12 mouse cellular contexts compared by ENCODE assay signal in the genomic region with DNA sequence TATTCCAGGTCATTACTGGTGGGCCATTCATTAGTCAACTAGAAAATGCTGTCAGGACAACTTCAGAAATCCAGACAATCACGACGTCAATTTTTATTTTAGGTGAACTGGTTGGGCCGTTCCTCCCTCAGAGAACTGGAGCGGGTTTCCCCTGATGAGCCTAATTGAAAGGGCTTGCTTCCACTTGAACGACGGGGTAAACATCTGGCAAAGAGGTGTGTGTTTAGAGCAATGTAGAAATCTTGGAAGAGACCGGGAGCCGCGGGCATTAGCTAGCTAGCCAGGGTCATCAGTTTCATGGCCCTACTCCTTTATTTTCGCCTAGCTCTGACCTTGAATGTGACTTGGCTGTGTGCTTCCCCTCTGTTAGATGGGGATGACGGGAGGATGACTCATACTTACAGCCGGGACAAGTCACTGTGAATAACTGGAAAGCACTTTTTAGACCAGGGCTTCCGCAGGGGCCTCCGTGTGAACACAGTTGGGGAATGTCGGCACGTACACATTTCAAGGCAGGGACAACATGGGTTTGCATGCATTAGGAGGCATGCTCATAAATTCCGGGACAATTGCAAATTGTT.
DNase-seq lines count a peak whose midpoint lies in the region; ATAC-seq and TF ChIP-seq lines count a peak whose summit lies in the region.
"Had no signal": no experiment of that assay in that cellular context is flagged by ENCODE, and none has a peak within 500 bp of the region (broad histone marks: within the 10 kb centered on the region; RNA-seq: fewer than 3 reads in every experiment).

No protein-coding gene starts in this region.

- H3K27me3 ChIP-seq in kidney, postnatal 0 days (ENCODE audit: insufficient read depth, low read length): no peaks in the 10 kb centered on the region
- H3K27me3 ChIP-seq in heart, embryonic 13.5 days (replicated peaks): no peaks in the 10 kb centered on the region
- H3K27me3 ChIP-seq in limb, embryonic 14.5 days (ENCODE audit: control insufficient read depth, insufficient read depth, low read length): no peaks in the 10 kb centered on the region
- no peaks in the 10 kb centered on the region for H3K27me3 ChIP-seq in midbrain, embryonic 14.5 days (ENCODE audit: control insufficient read depth, insufficient read depth, low read length)
- H3K27me3 ChIP-seq: forebrain, embryonic 15.5 days; hindbrain, embryonic 12.5 days; liver, embryonic 13.5 days had no signal

- H3K4me3 ChIP-seq in kidney, postnatal 0 days (replicated peaks; ENCODE audit: low read depth, low read length): no peak overlapping the region
- H3K4me3 ChIP-seq in heart, embryonic 13.5 days: no peak overlapping the region
- H3K4me3 ChIP-seq in limb, embryonic 14.5 days (replicated peaks; ENCODE audit: low read length): no peak overlapping the region
- no peak overlapping the region for H3K4me3 ChIP-seq in midbrain, embryonic 14.5 days (replicated peaks; ENCODE audit: low read depth, low read length)
- H3K4me3 ChIP-seq: forebrain, embryonic 15.5 days; hindbrain, embryonic 12.5 days; liver, embryonic 13.5 days had no signal

- H3K4me2 ChIP-seq in kidney, postnatal 0 days (ENCODE audit: low read length): peak overlapping the region; percentile 23; the same call in 1 of the 2 replicates
- peak overlapping the region; percentile 45 for H3K4me2 ChIP-seq in heart, embryonic 13.5 days
- H3K4me2 ChIP-seq in limb, embryonic 14.5 days (replicated peaks; ENCODE audit: low read depth, low read length, severe bottlenecking): peak overlapping the region; percentile 37
- H3K4me2 ChIP-seq in midbrain, embryonic 14.5 days (ENCODE audit: low read length): no peak overlapping the region
- H3K4me2 ChIP-seq: forebrain, embryonic 15.5 days; hindbrain, embryonic 12.5 days; liver, embryonic 13.5 days had no signal

- no peak overlapping the region for H3K27ac ChIP-seq in kidney, postnatal 0 days
- H3K27ac ChIP-seq in heart, embryonic 13.5 days (replicated peaks): 0 out of 2 replicates have a peak overlapping the region, but pooled peaks have one; percentile 44
- no peak overlapping the region for H3K27ac ChIP-seq in limb, embryonic 14.5 days (replicated peaks; ENCODE audit: low read depth, low read length)
- H3K27ac ChIP-seq in midbrain, embryonic 14.5 days (replicated peaks; ENCODE audit: low read depth, low read length): no peak overlapping the region
- H3K27ac ChIP-seq: forebrain, embryonic 15.5 days; hindbrain, embryonic 12.5 days; liver, embryonic 13.5 days had no signal

- no peak for TF ChIP-seq POLR2A in limb, embryonic 14.5 days (IDR thresholded peaks at IDR 0.05; ENCODE audit: borderline replicate concordance, extremely low read depth, insufficient read depth, insufficient read length)

- no peaks in the 10 kb centered on the region for H3K4me1 ChIP-seq in kidney, postnatal 0 days (replicated peaks; ENCODE audit: insufficient read depth, low read length)
- peaks cover 4% of the 10 kb centered on the region; the same call in 1 of the 2 replicates for H3K4me1 ChIP-seq in heart, embryonic 13.5 days
- H3K4me1 ChIP-seq in limb, embryonic 14.5 days (ENCODE audit: control insufficient read depth, insufficient read depth, low read length): 0 out of 2 replicates have a peak, but pooled peaks cover 9% of the 10 kb centered on the region
- no peaks in the 10 kb centered on the region for H3K4me1 ChIP-seq in midbrain, embryonic 14.5 days (ENCODE audit: control insufficient read depth, insufficient read depth, low read length)
- H3K4me1 ChIP-seq: forebrain, embryonic 15.5 days; liver, embryonic 13.5 days had no signal

- DNase-seq in kidney, postnatal 0 days (ENCODE audit: low spot score): peak; percentile 78
- no peak for DNase-seq in kidney, adult 11 months
- peak; percentile 84 for DNase-seq in adrenal gland, adult 2 months
- peak; percentile 41 for DNase-seq in limb, embryonic 14.5 days (ENCODE audit: low spot score)
- DNase-seq in thymus, postnatal 14 days: no peak
- no peak for DNase-seq in layer of hippocampus, postnatal 25 days (ENCODE audit: extremely low spot score in 1 of 2, low spot score in 1 of 2)
- no peak for DNase-seq in midbrain, embryonic 14.5 days
- DNase-seq: cerebellum, adult 11 months; liver, embryonic 13.5 days had no signal

- no peak for TF ChIP-seq CTCF in kidney, postnatal 0 days (IDR thresholded peaks at IDR 0.05; ENCODE audit: low read depth)

- H3K9ac ChIP-seq in kidney, postnatal 0 days (ENCODE audit: low read depth, low read length): no peak overlapping the region
- H3K9ac ChIP-seq in heart, embryonic 13.5 days: no peak overlapping the region
- H3K9ac ChIP-seq in limb, embryonic 14.5 days (ENCODE audit: low read depth, low read length, severe bottlenecking): no peak overlapping the region
- no peak overlapping the region for H3K9ac ChIP-seq in midbrain, embryonic 14.5 days (replicated peaks; ENCODE audit: low read length)
- H3K9ac ChIP-seq: forebrain, embryonic 15.5 days; hindbrain, embryonic 12.5 days; liver, embryonic 13.5 days had no signal

- no peaks in the 10 kb centered on the region for H3K9me3 ChIP-seq in kidney, postnatal 0 days (replicated peaks; ENCODE audit: low read length)
- H3K9me3 ChIP-seq in heart, embryonic 13.5 days: no peaks in the 10 kb centered on the region
- H3K9me3 ChIP-seq in limb, embryonic 14.5 days (ENCODE audit: control insufficient read depth, low read length): no peaks in the 10 kb centered on the region
- H3K9me3 ChIP-seq in midbrain, embryonic 14.5 days (ENCODE audit: control insufficient read depth, low read length): no peaks in the 10 kb centered on the region
- H3K9me3 ChIP-seq: forebrain, embryonic 15.5 days; hindbrain, embryonic 12.5 days; liver, embryonic 13.5 days had no signal

- 32% methylated on average over 17 of the region's 17 CpGs for WGBS in kidney, postnatal 0 days
- 53% methylated on average over 17 of the region's 17 CpGs for WGBS in heart, embryonic 13.5 days
- WGBS in limb, embryonic 14.5 days: 12% methylated on average over 17 of the region's 17 CpGs
- 92% methylated on average over 17 of the region's 17 CpGs for WGBS in midbrain, embryonic 14.5 days

- no peaks in the 10 kb centered on the region for H3K36me3 ChIP-seq in kidney, postnatal 0 days (ENCODE audit: insufficient read depth, low read length)
- H3K36me3 ChIP-seq in heart, embryonic 13.5 days: no peaks in the 10 kb centered on the region
- H3K36me3 ChIP-seq in limb, embryonic 14.5 days (ENCODE audit: control insufficient read depth, insufficient read depth, low read length): no peaks in the 10 kb centered on the region
- no peaks in the 10 kb centered on the region for H3K36me3 ChIP-seq in midbrain, embryonic 14.5 days (ENCODE audit: control insufficient read depth, insufficient read depth, low read length)
- H3K36me3 ChIP-seq: forebrain, embryonic 15.5 days; hindbrain, embryonic 12.5 days; liver, embryonic 13.5 days had no signal

- no peak; the same call in 1 of the 2 replicates for ATAC-seq in kidney, postnatal 0 days (replicated peaks; ENCODE audit: low FRiP score, low read depth)
- 0 out of 2 replicates have a peak, but pooled peaks have one; percentile 42 for ATAC-seq in heart, embryonic 13.5 days (ENCODE audit: extremely low read depth, insufficient number of reproducible peaks, low FRiP score, low TSS enrichment)
- ATAC-seq in limb, embryonic 14.5 days (ENCODE audit: low FRiP score, low read depth): no peak; the same call in 1 of the 2 replicates
- no peak for ATAC-seq in midbrain, embryonic 14.5 days (ENCODE audit: low FRiP score, low TSS enrichment)
- ATAC-seq: forebrain, embryonic 15.5 days had no signal

Comparison
In these comparisons a context has a peak if more than half of its experiments do, and no peak if none do; other contexts are left out.
1. DNase-seq: peak in kidney, postnatal 0 days (single experiment), adrenal gland, adult 2 months (single experiment) and limb, embryonic 14.5 days (single experiment); none in kidney, adult 11 months (single experiment), thymus, postnatal 14 days (single experiment), layer of hippocampus, postnatal 25 days (0 of 2) and midbrain, embryonic 14.5 days (single experiment).